Mouse (Mus musculus): ENCODE results near the gene Gramd2. TPM values are rescaled to one million over a fixed set of nuclear protein-coding genes. Genes with fewer than 3 reads are reported as not detected.

Gene Gramd2
- polyA plus RNA-seq, 1 experiment, result 1.8 TPM

DNA sequence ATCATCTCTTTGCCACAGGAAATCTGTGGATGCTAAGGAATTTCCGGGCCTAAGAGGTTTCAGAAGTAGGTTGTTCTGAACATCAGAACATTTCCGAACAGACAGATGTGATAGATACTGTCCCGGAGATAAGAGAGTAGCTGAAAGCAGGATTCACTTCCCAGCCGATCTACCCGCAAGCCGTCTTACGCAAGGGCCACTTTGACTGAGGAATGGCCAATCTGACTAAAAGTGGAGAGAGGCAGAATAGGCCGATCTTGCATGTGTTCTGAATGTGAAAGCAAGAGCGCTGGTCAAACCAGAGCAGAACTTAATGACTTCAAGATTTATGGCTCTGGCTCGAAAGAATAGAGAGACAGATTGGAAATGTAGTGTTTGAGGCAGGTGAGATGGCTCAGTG, 45.6 kb downstream of the Gramd2 start:
- TF ChIP-seq MYOD1 (IDR thresholded peaks at IDR 0.05; ENCODE audit: control insufficient read depth, insufficient read length, low read depth) (no peak), MAX (IDR thresholded peaks at IDR 0.05) (no peak), MYOG (IDR thresholded peaks at IDR 0.05; ENCODE audit: control insufficient read depth, extremely low read depth, insufficient read length) (no peak), USF1 (IDR thresholded peaks at IDR 0.05; ENCODE audit: low read depth) (no peak), CTCF (IDR thresholded peaks at IDR 0.05; ENCODE audit: control insufficient read depth, insufficient read depth, insufficient read length) (no peak), CEBPB (IDR thresholded peaks at IDR 0.05; ENCODE audit: low read depth) (no peak), FOSL1 (IDR thresholded peaks at IDR 0.05; ENCODE audit: insufficient read depth, low read length, poor library complexity, severe bottlenecking) (no peak)
- Histone ChIP-seq H3K27me3 (ENCODE audit: control insufficient read depth, insufficient read depth, insufficient read length) (no peaks in the 10 kb centered on the region), H3ac (ENCODE audit: control insufficient read depth, insufficient read length, low read depth) (no peak overlapping the region), H3K79me3 (ENCODE audit: low read depth) (no peaks in the 10 kb centered on the region), H3K4me3 (ENCODE audit: insufficient read depth, poor library complexity, severe bottlenecking) (no peak overlapping the region), H3K36me3 (ENCODE audit: control insufficient read depth, insufficient read depth) (no peaks in the 10 kb centered on the region), H3K79me2 (ENCODE audit: control insufficient read depth, insufficient read depth) (no peaks in the 10 kb centered on the region)

DNA sequence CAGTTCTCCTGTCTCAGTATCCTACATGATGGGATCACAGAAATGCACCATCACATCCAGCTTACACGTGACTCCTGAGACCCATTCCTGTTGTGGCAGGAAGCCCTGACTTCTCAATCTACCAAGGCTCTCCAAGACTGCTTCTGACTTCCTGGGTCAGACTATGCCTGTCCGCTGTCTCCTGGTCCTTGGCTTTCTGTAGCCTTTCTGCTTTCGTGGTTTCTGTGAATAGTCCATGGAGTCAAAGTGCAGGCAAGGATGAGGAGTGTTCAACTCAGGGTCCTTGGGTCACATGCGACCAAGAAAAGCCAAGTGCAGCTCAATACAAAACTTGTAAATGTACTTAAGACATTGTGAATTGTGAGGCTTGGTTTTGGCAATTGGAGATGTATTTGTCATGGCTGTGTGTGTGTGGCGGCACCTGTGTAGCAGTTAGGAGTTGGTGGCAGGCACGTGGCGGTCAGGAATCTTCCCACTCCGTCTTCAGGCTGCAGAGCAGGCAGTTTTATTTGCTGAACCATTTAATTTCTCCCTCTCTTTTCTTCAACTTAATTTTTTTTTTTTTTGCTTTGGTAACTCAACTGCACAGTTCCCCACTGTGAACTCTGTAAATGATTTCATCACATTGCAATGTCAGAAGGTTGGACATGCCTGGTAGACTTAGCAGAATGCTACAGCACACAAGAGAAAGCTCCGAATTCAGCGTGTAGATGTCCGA, 47.8 kb downstream of the Gramd2 start:
- Histone ChIP-seq H3K4me3 (ENCODE audit: insufficient read depth, poor library complexity, severe bottlenecking) (no peak overlapping the region), H3K27me3 (ENCODE audit: control insufficient read depth, insufficient read depth, insufficient read length) (no peaks in the 10 kb centered on the region), H3K79me2 (ENCODE audit: control insufficient read depth, insufficient read depth) (no peaks in the 10 kb centered on the region), H3K79me3 (ENCODE audit: low read depth) (no peaks in the 10 kb centered on the region), H3K36me3 (ENCODE audit: control insufficient read depth, insufficient read depth) (no peaks in the 10 kb centered on the region), H3ac (ENCODE audit: control insufficient read depth, insufficient read length, low read depth) (no peak overlapping the region)
- TF ChIP-seq MYOG (IDR thresholded peaks at IDR 0.05; ENCODE audit: control insufficient read depth, extremely low read depth, insufficient read length), result no peak
- TF ChIP-seq CTCF (IDR thresholded peaks at IDR 0.05; ENCODE audit: control insufficient read depth, insufficient read depth, insufficient read length), result no peak
- no peak for TF ChIP-seq MAX (IDR thresholded peaks at IDR 0.05)
- TF ChIP-seq MYOD1 (IDR thresholded peaks at IDR 0.05; ENCODE audit: control insufficient read depth, insufficient read length, low read depth), result no peak
- TF ChIP-seq USF1 (IDR thresholded peaks at IDR 0.05; ENCODE audit: low read depth), result no peak
- no peak for TF ChIP-seq CEBPB (IDR thresholded peaks at IDR 0.05; ENCODE audit: low read depth)
- no peak for TF ChIP-seq FOSL1 (IDR thresholded peaks at IDR 0.05; ENCODE audit: insufficient read depth, low read length, poor library complexity, severe bottlenecking)

DNA sequence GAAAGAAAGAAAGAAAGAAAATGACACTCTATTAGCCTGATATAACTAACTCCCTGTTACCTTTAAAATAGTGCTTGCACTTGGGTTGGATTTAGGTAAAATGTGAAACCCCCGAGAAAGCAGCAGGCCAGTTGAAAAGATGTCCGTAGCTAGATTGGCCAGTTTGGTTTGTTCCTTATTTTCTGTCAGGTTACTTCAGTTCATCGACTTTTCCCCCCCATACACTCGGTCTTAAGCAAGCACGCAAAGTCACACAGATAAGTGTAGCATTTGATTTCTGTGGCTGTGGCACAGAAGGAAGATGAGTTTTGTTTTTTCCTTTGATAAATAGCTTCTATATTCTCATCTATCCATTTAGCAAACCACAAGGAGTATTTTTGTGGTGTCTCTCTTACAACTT, 51.2 kb downstream of the Gramd2 start:
- Histone ChIP-seq H3K79me2 (ENCODE audit: control insufficient read depth, insufficient read depth) (no peaks in the 10 kb centered on the region), H3ac (ENCODE audit: control insufficient read depth, insufficient read length, low read depth) (no peak overlapping the region), H3K36me3 (ENCODE audit: control insufficient read depth, insufficient read depth) (no peaks in the 10 kb centered on the region), H3K27me3 (ENCODE audit: control insufficient read depth, insufficient read depth, insufficient read length) (no peaks in the 10 kb centered on the region), H3K4me3 (ENCODE audit: insufficient read depth, poor library complexity, severe bottlenecking) (no peak overlapping the region), H3K79me3 (ENCODE audit: low read depth) (no peaks in the 10 kb centered on the region)
- TF ChIP-seq FOSL1 (IDR thresholded peaks at IDR 0.05; ENCODE audit: insufficient read depth, low read length, poor library complexity, severe bottlenecking), result no peak
- TF ChIP-seq USF1 (IDR thresholded peaks at IDR 0.05; ENCODE audit: low read depth), result no peak
- no peak for TF ChIP-seq MYOG (IDR thresholded peaks at IDR 0.05; ENCODE audit: control insufficient read depth, extremely low read depth, insufficient read length)
- TF ChIP-seq CEBPB (IDR thresholded peaks at IDR 0.05; ENCODE audit: low read depth), result no peak
- no peak for TF ChIP-seq MAX (IDR thresholded peaks at IDR 0.05)
- TF ChIP-seq MYOD1 (IDR thresholded peaks at IDR 0.05; ENCODE audit: control insufficient read depth, insufficient read length, low read depth), result no peak
- no peak for TF ChIP-seq CTCF (IDR thresholded peaks at IDR 0.05; ENCODE audit: control insufficient read depth, insufficient read depth, insufficient read length)

DNA sequence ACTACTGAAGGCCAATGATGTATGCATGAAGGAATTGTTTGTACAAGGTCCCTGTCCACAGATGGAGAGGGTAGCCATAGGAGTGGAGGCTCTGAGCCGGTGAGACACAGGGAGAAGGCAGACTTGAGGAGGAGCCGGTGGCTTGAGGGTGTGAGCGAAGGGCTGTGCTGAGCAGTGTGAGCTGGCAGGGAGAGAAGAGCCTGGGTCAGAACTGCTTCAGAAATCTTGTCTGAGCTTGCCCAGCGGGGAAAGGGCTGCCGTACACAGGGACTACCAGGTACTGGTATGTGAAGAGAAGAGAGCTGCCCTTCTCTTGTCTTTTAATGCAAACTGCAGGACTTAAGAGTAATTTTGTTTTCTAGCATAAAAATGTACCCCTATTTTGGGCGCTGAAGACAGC, 53.1 kb downstream of the Gramd2 start:
- no peak for TF ChIP-seq FOSL1 (IDR thresholded peaks at IDR 0.05; ENCODE audit: insufficient read depth, low read length, poor library complexity, severe bottlenecking)
- TF ChIP-seq MYOD1 (IDR thresholded peaks at IDR 0.05; ENCODE audit: control insufficient read depth, insufficient read length, low read depth), result no peak
- no peak for TF ChIP-seq CEBPB (IDR thresholded peaks at IDR 0.05; ENCODE audit: low read depth)
- Histone ChIP-seq H3K27me3 (ENCODE audit: control insufficient read depth, insufficient read depth, insufficient read length) (no peaks in the 10 kb centered on the region), H3K79me2 (ENCODE audit: control insufficient read depth, insufficient read depth) (no peaks in the 10 kb centered on the region), H3K79me3 (ENCODE audit: low read depth) (no peaks in the 10 kb centered on the region), H3K4me3 (ENCODE audit: insufficient read depth, poor library complexity, severe bottlenecking) (no peak overlapping the region), H3K36me3 (ENCODE audit: control insufficient read depth, insufficient read depth) (peaks cover 4% of the 10 kb centered on the region), H3ac (ENCODE audit: control insufficient read depth, insufficient read length, low read depth) (no peak overlapping the region)

DNA sequence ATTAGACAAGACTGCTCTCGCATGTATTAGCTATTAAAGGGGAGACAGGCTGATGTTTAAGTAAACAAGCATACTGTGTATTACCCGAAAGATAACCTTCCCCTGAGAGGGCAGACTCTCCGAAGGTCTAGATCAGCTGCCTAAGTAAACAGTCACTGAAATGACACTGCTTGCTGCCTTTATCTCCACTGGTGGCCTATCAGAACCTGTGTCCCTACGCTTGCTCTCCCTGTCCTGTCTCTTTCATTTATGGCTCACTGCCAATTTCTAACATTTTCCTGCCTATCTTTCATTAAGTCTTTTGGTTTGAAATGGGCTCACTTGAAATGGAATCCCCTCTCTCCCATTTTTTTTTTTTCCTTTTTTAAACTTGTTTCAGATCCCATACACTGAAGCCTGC, 55.5 kb downstream of the Gramd2 start:
- Histone ChIP-seq H3ac (ENCODE audit: control insufficient read depth, insufficient read length, low read depth) (no peak overlapping the region), H3K4me3 (ENCODE audit: insufficient read depth, poor library complexity, severe bottlenecking) (no peak overlapping the region), H3K79me3 (ENCODE audit: low read depth) (no peaks in the 10 kb centered on the region), H3K79me2 (ENCODE audit: control insufficient read depth, insufficient read depth) (no peaks in the 10 kb centered on the region), H3K36me3 (ENCODE audit: control insufficient read depth, insufficient read depth) (peaks cover 4% of the 10 kb centered on the region), H3K27me3 (ENCODE audit: control insufficient read depth, insufficient read depth, insufficient read length) (no peaks in the 10 kb centered on the region)
- TF ChIP-seq MAX (IDR thresholded peaks at IDR 0.05) (no peak), MYOG (IDR thresholded peaks at IDR 0.05; ENCODE audit: control insufficient read depth, extremely low read depth, insufficient read length) (no peak), MYOD1 (IDR thresholded peaks at IDR 0.05; ENCODE audit: control insufficient read depth, insufficient read length, low read depth) (no peak), FOSL1 (IDR thresholded peaks at IDR 0.05; ENCODE audit: insufficient read depth, low read length, poor library complexity, severe bottlenecking) (no peak), CEBPB (IDR thresholded peaks at IDR 0.05; ENCODE audit: low read depth) (no peak), CTCF (IDR thresholded peaks at IDR 0.05; ENCODE audit: control insufficient read depth, insufficient read depth, insufficient read length) (no peak), USF1 (IDR thresholded peaks at IDR 0.05; ENCODE audit: low read depth) (no peak)

DNA sequence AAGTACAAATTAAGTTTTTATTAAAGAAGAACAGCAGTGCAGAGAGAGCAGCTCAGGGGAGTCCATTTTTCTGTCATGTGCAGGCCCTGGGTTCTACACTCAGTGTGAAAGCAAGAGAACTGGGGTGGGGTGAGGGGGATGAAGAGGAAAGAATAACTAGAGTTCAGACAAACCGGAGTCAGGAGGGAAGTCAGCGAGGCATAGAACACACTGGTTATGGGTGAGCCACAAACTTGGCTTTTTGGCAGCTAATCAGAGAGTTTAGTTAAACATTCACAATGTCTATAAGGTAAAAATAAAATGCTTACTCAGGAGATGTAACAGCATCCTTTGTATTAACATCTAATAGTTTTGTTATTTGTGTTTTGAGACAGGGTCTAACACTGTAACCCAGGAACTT, 60.6 kb downstream of the Gramd2 start:
- H3K36me3 ChIP-seq (ENCODE audit: control insufficient read depth, insufficient read depth), result peaks cover 4% of the 10 kb centered on the region
- TF ChIP-seq MYOG (IDR thresholded peaks at IDR 0.05; ENCODE audit: control insufficient read depth, extremely low read depth, insufficient read length) (no peak), FOSL1 (IDR thresholded peaks at IDR 0.05; ENCODE audit: insufficient read depth, low read length, poor library complexity, severe bottlenecking) (no peak), CTCF (IDR thresholded peaks at IDR 0.05; ENCODE audit: control insufficient read depth, insufficient read depth, insufficient read length) (no peak), USF1 (IDR thresholded peaks at IDR 0.05; ENCODE audit: low read depth) (no peak), MYOD1 (IDR thresholded peaks at IDR 0.05; ENCODE audit: control insufficient read depth, insufficient read length, low read depth) (no peak), CEBPB (IDR thresholded peaks at IDR 0.05; ENCODE audit: low read depth) (no peak), MAX (IDR thresholded peaks at IDR 0.05) (no peak)

More for the DNA sequence above, 60.6 kb downstream of the Gramd2 start:
- no peaks in the 10 kb centered on the region for H3K27me3 ChIP-seq (ENCODE audit: control insufficient read depth, insufficient read depth, insufficient read length)
- H3K79me2 ChIP-seq (ENCODE audit: control insufficient read depth, insufficient read depth), result no peaks in the 10 kb centered on the region
- no peak overlapping the region for H3K4me3 ChIP-seq (ENCODE audit: insufficient read depth, poor library complexity, severe bottlenecking)
- H3K79me3 ChIP-seq (ENCODE audit: low read depth), result no peaks in the 10 kb centered on the region
- H3ac ChIP-seq (ENCODE audit: control insufficient read depth, insufficient read length, low read depth), result no peak overlapping the region

Data from C2C12 (cell line).